Mouse (Mus musculus) c-Kit-negative CD71-positive TER-119-positive erythroid progenitor cells, embryonic 14.5 days (primary cell): ENCODE data around the gene Pip4k2a.
"Not testable (repeated sequence)": the region's sequence is repeated elsewhere in the genome, so short reads cannot be mapped to it uniquely, and the experiment has no call there.

Experiments used
- DNase-seq: peaks from one replicate; pipeline ENCODE4 v3.0.0-alpha.2; 2013; ENCODE audit warnings: low read depth, low spot score

Pip4k2a gene

GRCm38 (mm10) chr2:18897742-18898256 lies 100.1 kb downstream of the Pip4k2a start:
- DNase-seq = no peak

DNA sequence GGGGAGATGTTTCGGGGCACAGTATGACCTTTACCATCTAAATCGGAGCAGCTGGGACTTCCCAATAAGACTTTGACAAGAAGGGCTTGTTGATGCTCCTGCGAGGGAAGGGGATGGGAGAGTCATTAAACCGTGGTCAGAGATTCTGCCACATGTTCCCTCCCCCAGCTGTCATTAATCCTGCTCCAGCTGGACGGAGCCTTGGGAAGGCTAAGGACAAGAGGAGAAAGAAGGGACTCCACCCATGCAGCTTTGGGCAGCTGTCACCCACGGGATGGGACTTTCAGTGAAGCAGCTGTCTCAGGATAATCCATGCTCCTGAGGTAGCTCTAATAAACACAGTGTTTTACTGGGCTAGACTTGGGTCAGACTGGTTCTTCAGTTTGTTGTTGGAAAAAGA lies 101.9 kb downstream of the Pip4k2a start:
- no peak for DNase-seq

DNA sequence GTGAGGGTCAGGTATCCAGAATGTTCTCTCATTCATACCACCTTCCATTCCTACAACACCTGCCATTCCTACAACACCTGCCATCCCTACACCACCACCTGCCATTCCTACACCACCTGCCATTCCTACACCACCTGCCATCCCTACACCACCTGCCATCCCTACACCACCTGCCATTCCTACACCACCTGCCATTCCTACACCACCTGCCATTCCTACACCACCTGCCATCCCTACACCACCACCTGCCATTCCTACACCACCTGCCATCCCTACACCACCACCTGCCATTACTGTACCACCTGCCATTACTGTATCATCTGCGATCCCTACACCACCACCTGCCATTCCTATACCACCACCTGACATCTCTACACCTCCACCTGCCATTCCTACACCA lies 104.6 kb downstream of the Pip4k2a start:
- DNase-seq = not testable (repeated sequence)

DNA sequence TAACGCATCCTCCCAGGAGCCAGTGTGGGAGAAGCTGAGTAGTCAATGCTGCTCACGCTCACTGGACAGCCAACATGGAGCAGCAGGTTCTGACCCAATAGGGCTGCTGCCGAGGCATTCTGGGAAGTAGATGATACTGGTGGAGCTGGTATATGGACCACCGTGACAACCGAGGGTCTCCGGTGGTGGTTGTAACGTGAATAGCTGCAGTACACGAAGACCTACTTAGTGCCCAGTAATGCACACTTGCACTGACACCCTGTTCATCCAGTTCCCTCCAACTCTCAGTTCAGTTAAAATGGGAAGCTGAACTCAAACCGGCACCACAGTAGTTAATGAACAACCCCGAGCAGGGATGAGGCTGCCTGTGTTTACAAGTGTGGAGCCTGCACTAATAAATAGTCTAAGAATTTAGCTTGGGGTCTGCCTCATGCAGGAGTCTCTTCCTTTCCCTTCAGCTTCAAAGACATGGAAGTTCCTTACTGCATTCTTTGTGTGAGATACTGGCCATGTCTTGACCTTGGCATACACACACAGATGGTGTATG lies 105.9 kb downstream of the Pip4k2a start:
- no peak for DNase-seq

GRCm38 (mm10) chr2:18890227-18891001 lies 107.5 kb downstream of the Pip4k2a start:
- no peak for DNase-seq

DNA sequence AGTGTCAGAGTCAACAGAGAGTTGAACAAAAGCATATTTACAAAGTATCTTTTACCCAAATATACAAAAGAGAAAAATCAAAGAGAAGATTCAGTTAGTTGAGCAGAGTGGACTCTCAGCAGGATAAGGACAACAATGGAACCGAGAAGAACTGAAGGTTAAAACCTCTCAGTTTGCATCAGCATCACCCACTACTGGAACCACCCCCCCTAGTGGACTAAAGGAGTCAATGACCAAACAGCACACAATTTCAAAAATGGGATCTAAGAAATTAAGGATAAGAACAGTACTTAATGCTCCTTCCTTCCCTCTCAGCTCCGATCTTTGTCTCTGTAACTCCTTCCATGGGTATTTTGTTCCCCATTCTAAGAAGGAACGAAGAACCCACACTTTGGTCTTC lies 113.6 kb downstream of the Pip4k2a start:
- no peak for DNase-seq

GRCm38 (mm10) chr2:18874626-18875025 lies 123.3 kb downstream of the Pip4k2a start:
- DNase-seq = no peak

GRCm38 (mm10) chr2:18874063-18874462 lies 123.9 kb downstream of the Pip4k2a start:
- DNase-seq = no peak

DNA sequence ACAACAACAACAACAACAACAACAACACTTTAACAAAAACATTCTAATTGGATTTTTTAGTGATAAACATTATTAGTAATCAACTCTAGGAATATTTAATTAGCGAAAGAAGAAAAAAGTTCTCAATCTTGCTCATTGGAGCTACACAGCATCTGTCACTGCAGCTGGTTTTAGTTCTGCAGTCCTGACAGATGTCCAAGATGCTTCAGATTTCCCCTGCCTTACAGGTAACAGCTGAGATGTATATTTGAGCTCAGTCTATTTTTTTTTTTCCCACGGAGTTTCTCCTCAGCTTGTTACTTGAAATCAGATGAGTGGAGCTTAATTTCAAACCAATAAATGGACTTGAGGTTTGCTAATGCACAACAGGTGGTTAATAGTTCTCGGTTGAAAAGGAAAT lies 124.5 kb downstream of the Pip4k2a start:
- DNase-seq = no peak

DNA sequence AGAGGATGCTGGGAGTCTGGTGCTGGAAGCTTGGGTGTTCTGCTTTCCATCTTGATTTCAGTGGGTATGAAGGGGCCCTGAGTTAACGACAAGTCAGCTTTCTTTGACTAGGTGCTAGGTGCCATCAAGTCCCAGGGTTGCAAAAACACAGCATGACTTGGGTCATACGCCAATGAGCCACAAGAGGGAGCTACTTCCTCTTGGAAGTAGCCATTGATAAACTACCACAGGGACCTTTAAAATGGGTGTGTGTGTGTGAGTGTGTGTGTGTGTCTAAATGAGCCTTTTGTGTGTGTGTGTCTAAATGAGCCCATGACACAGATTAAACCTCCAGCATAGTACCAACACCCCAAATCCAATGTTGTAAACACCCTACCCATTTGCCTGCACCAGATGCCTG lies 125.1 kb downstream of the Pip4k2a start:
- peak; percentile 74 for DNase-seq

DNA sequence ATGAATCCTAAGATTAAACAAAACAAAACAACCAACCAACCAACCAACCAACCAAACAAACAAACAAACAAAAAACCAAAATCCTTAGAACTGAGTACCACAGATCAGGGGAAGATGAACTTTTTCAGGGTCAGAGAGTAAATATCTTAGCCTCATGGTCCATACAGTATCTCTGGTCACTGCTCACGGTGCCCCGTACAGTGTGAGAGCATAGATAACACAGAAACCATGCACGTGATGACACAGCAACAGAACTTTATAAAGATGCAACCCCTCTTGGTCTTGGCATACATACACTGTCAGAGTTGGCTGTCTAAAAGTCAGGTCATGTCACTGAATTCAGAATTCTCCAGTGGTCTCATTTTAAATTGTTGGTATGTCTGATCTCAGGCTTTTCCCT lies 126.8 kb downstream of the Pip4k2a start:
- peak; percentile 63 for DNase-seq

DNA sequence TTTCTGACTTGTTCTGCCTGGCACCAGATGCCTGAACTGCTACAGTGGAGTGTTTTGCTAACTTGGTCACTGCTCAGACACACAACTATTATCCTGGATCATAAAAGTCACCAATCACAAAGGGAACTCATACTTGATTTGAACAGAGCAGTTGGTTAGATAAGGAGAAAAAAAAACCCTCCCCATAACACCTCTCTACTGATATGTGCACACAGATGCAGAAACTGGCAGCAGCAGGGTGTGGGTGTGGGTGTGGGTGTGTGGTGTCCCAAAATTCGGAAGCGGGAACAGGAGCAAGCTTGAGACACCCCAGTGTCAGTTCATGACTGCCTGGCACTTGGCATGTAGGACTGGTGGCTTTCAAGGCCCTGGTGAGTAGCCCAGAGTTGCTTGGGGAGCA lies 130.9 kb downstream of the Pip4k2a start:
- DNase-seq = no peak

GRCm38 (mm10) chr2:18864719-18865118 lies 133.2 kb downstream of the Pip4k2a start:
- DNase-seq = no peak

- peak; percentile 55 for DNase-seq
Observed at GRCm38 (mm10) chr2:18861607-18862158, 136.2 kb downstream of the Pip4k2a start.

GRCm38 (mm10) chr2:18860686-18861085 lies 137.2 kb downstream of the Pip4k2a start:
- DNase-seq = no peak

- no peak for DNase-seq
Observed at GRCm38 (mm10) chr2:18857952-18858351, 140.0 kb downstream of the Pip4k2a start.

DNA sequence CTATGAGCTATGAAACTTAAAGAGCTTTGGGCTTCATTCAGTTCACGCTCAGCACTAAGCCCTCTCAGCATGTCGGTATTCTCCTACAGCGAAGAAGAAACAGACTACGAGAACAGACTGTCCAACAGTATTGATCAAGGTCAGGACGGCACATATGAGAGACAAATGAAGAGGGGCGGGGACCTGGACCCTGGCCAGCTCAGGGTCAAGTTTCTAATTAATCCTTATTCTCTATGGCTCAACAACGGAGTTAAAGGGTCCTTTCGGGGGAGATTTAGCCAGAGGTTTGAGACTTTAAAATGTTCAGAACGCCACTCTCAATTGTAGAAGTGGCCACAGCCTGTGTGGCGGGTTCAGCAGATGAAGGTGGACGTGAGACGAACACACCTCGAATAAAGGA lies 141.5 kb downstream of the Pip4k2a start:
- no peak for DNase-seq

DNA sequence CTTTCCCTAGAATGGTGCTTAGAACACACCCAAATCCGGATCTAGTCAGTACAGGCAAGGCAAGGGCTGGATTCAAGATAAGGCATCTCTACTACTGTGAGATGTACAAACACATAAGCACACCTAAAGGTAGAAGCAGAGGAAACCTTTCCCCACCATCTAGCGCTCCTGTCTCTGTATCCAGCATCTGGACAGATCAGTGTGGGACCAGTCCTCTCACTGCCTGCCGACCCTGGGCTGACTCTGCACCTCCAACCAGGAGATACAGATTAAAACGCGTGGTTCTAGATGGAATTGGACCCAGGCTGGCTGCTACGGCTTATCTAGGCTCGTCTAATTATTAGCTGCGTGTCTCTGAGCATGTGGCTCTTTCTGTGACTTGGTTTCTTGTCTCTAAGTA lies 142.7 kb downstream of the Pip4k2a start:
- no peak for DNase-seq

DNA sequence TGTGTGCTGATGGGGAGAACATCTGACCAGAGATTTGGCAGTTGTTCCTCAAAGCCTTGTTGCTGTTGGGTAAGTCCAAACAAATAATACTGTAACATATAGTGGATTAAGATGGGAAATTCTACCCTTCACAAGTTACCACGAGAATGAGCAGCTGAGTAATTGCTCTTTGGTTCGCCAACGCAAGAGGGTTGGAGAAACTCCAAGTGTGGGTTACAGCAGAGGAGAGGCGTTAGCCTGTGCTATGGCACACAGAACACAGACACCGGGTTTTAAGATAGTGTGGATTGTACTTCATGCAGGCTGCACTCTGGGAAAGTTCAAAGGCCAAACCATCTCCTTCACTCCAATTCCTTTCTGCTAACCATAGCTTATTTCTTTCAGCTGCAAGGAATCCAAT lies 144.6 kb downstream of the Pip4k2a start:
- DNase-seq = no peak

GRCm38 (mm10) chr2:18850657-18851056 lies 147.3 kb downstream of the Pip4k2a start:
- DNase-seq = no peak

GRCm38 (mm10) chr2:18848074-18848629 lies 149.8 kb downstream of the Pip4k2a start:
- DNase-seq = no peak

- DNase-seq = no peak
Observed at GRCm38 (mm10) chr2:18842527-18842926, 155.4 kb downstream of the Pip4k2a start.

GRCm38 (mm10) chr2:18841051-18841450 lies 156.9 kb downstream of the Pip4k2a start:
- no peak for DNase-seq
